Mouse (Mus musculus) CH12.LX (cell line): ENCODE results near the gene Cdkl3. TPM values are rescaled to one million over a fixed set of nuclear protein-coding genes. Genes with fewer than 3 reads are reported as not detected.

Source experiments
- DNase-seq: peaks from one replicate; pipeline ENCODE4 v3.0.0-alpha.2; 2013; ENCODE audit errors: extremely low read depth
- H3K27ac ChIP-seq: 2 replicates; pipeline ENCODE4 v1.5.1; 2012; ENCODE audit warnings: low read depth, mild to moderate bottlenecking, control low read depth, moderate library complexity; ENCODE audit not compliant: insufficient read depth
- H3K27me3 ChIP-seq: replicated peaks from 2 replicates; pipeline ENCODE3; 2012; ENCODE audit warnings: inconsistent platforms
- H3K36me3 ChIP-seq, 2 experiments: replicated peaks in 1 of 2; 2 replicates each; pipeline versions ENCODE3 to v1.6.1; 2012; ENCODE audit warnings: inconsistent platforms in 1 of 2, low read length in 1 of 2, mild to moderate bottlenecking in 1 of 2, mixed read lengths in 1 of 2, moderate library complexity in 1 of 2; ENCODE audit not compliant: control insufficient read depth in 1 of 2, insufficient read depth in 1 of 2
- H3K4me1 ChIP-seq, 2 experiments: 2 replicates each; pipeline ENCODE4 v1.6.1; 2012; ENCODE audit warnings: inconsistent platforms in 1 of 2, moderate library complexity in 1 of 2; ENCODE audit not compliant: insufficient read depth in 2 of 2, control insufficient read depth in 1 of 2
- H3K4me2 ChIP-seq: 2 replicates; pipeline ENCODE4 v1.6.1; 2012; ENCODE audit warnings: low read depth, mild to moderate bottlenecking, control low read depth; ENCODE audit not compliant: poor library complexity, insufficient read depth, severe bottlenecking
- H3K4me3 ChIP-seq, 3 experiments: fragments of 150-350 bp in 1 of 3; sonication (generic) in 1 of 3; replicated peaks in 1 of 3; 2 replicates each; pipeline versions ENCODE3 to v1.5.1; 2011 to 2012; ENCODE audit warnings: low read depth in 2 of 3, low read length in 2 of 3, mild to moderate bottlenecking in 2 of 3, moderate library complexity in 2 of 3, control low read depth in 1 of 3, improper control_type of control experiment in 1 of 3, inconsistent platforms in 1 of 3, mixed read lengths in 1 of 3; ENCODE audit not compliant: poor library complexity in 1 of 3
- H3K79me2 ChIP-seq: replicated peaks from 2 replicates; pipeline ENCODE4 v1.6.1; 2012; ENCODE audit warnings: mild to moderate bottlenecking, moderate library complexity; ENCODE audit not compliant: control insufficient read depth, poor library complexity, insufficient read depth, severe bottlenecking; ENCODE audit errors: extremely low read depth
- H3K9ac ChIP-seq: 2 replicates; pipeline ENCODE4 v1.6.1; 2012; ENCODE audit warnings: low read depth, mild to moderate bottlenecking, control low read depth, moderate library complexity; ENCODE audit not compliant: insufficient read depth
- H3K9me3 ChIP-seq: replicated peaks from 2 replicates; pipeline ENCODE3; 2012; ENCODE audit warnings: low read length, inconsistent platforms, mixed read lengths
- CTCF ChIP-seq, 2 experiments: IDR thresholded peaks in 1 of 2; conservative IDR thresholded peaks in 1 of 2; 2 replicates each; pipeline ENCODE4 v1.5.1; 2011 to 2012; ENCODE audit warnings: low read depth in 2 of 2, low read length in 2 of 2, improper control_type of control experiment in 1 of 2, inconsistent platforms in 1 of 2, mild to moderate bottlenecking in 1 of 2, moderate library complexity in 1 of 2
- IRF4 ChIP-seq: IDR thresholded peaks from 2 replicates; pipeline ENCODE4 v1.6.1; 2014; ENCODE audit warnings: low read depth, mild to moderate bottlenecking, inconsistent platforms, low read length, improper control_type of control experiment
- NELFE ChIP-seq: IDR thresholded peaks from 2 replicates; pipeline ENCODE4 v1.6.1; 2011; ENCODE audit warnings: low read depth, low read length, improper control_type of control experiment
- NRF1 ChIP-seq: IDR thresholded peaks from 2 replicates; pipeline ENCODE4 v1.6.1; 2014; ENCODE audit warnings: low read depth, mild to moderate bottlenecking, inconsistent platforms, low read length, improper control_type of control experiment, moderate library complexity
- PAX5 ChIP-seq: IDR thresholded peaks from 2 replicates; pipeline ENCODE4 v1.6.1; 2012; ENCODE audit warnings: low read length, inconsistent platforms, mixed read lengths
- POLR2A ChIP-seq: IDR thresholded peaks from 2 replicates; pipeline ENCODE4 v1.6.1; 2011; ENCODE audit warnings: low read depth, mild to moderate bottlenecking, improper control_type of control experiment, low read length
- RAD21 ChIP-seq: IDR thresholded peaks from 2 replicates; pipeline ENCODE4 v1.6.1; 2011; ENCODE audit warnings: low read depth, mild to moderate bottlenecking, low read length, improper control_type of control experiment, moderate library complexity
- RCOR1 ChIP-seq: conservative IDR thresholded peaks from 2 replicates; pipeline ENCODE4 v1.6.1; 2012; ENCODE audit warnings: low read depth, mild to moderate bottlenecking, inconsistent platforms, low read length, improper control_type of control experiment
- SIN3A ChIP-seq: IDR thresholded peaks from 2 replicates; pipeline ENCODE4 v1.6.1; 2012; ENCODE audit warnings: low read length, improper control_type of control experiment, inconsistent platforms
- SMC3 ChIP-seq: IDR thresholded peaks from 2 replicates; pipeline ENCODE4 v1.6.1; 2011; ENCODE audit warnings: low read depth, low read length, improper control_type of control experiment
- TCF12 ChIP-seq: IDR thresholded peaks from 2 replicates; pipeline ENCODE4 v1.6.1; 2014; ENCODE audit warnings: low read depth, mild to moderate bottlenecking, inconsistent platforms, low read length, improper control_type of control experiment
- dilution Hi-C: fragments of 300-500 bp; cut with MboI; formaldehyde crosslinking; loops from 2 replicates; pipeline ENCODE4 v1.14.3; 2020; ENCODE audit warnings: low sequenced_read_pairs; ENCODE audit not compliant: extremely low pct_unique_long_range_greater_than_20kb, extremely low pct_ligation_motif_present
- in situ Hi-C: fragments of 300-500 bp; cut with MboI; formaldehyde crosslinking; loops from 3 replicates; pipeline ENCODE4 v1.14.3; 2019; ENCODE audit warnings: low sequenced_read_pairs, low pct_ligation_motif_present, low pct_unique_long_range_greater_than_20kb, mixed read lengths
- polyA plus RNA-seq: library from polyadenylated mRNA; unstranded; fragments of >175 nt; gene quantifications from 2 replicates; pipeline ENCODE4 v1.2.1, GENCODE M21; 2012; ENCODE audit warnings: low read depth; ENCODE audit not compliant: insufficient read length
- total RNA-seq, 2 experiments: library from RNA; depleted of rRNA; stranded (reverse); fragments of 300-350 nt in 1 of 2; fragments of >200 nt in 1 of 2; gene quantifications; 2 replicates each; pipeline ENCODE4 v1.2.3; 2012 to 2014

Gene Cdkl3
- total and polyA plus RNA-seq, 3 experiments = 4.4 to 9.7 (median 8.0) TPM

GRCm38 (mm10) chr11:51969511-51969910 is 34.5 kb upstream of the Cdkl3 start:
- H3K36me3 ChIP-seq = peaks cover 43 to 54% of the 10 kb centered on the region in 2 experiments
- peaks cover 15% of the 10 kb centered on the region for H3K9me3 ChIP-seq
- no peak overlapping the region for H3K9ac ChIP-seq
- peaks cover 5 to 30% of the 10 kb centered on the region in 2 experiments; a peak in 3 of 4 replicates for H3K4me1 ChIP-seq
- dilution Hi-C loops = no loop called here
- H3K4me3 ChIP-seq = peak overlapping the region in 1 of 3 experiments; percentile 57
- peaks cover 25% of the 10 kb centered on the region for H3K79me2 ChIP-seq
- no peaks in the 10 kb centered on the region for H3K27me3 ChIP-seq
- peak; percentile 27 for DNase-seq
- no peak overlapping the region for H3K27ac ChIP-seq
- in situ Hi-C loops = loop anchor here (10.0 kb wide), 1 partner anchor 145 kb away; no protein-coding TSS in a partner anchor
- no peak overlapping the region for H3K4me2 ChIP-seq
- TF ChIP-seq CTCF (conservative IDR thresholded peaks at IDR 0.05 in 1 of 2, IDR thresholded peaks at IDR 0.05 in 1 of 2; ENCODE audit: low read depth in 2 of 2, low read length in 2 of 2) = peak in 1 of 2 experiments; percentile 51; a peak in 2 of 4 replicates
- TF ChIP-seq SMC3 = peak; percentile 12; the same call in 1 of the 2 replicates
- no peak for TF ChIP-seq POLR2A
- TF ChIP-seq IRF4 = no peak
- TF ChIP-seq NELFE = no peak; the same call in 1 of the 2 replicates
- TF ChIP-seq RAD21 = peak; percentile 29
- 0 out of 2 replicates have a peak, but pooled peaks have one; percentile 16 for TF ChIP-seq TCF12

- Histone ChIP-seq H3K79me2 (peaks cover 25% of the 10 kb centered on the region), H3K4me1 (peaks cover 4 to 30% of the 10 kb centered on the region in 2 experiments; a peak in 3 of 4 replicates), H3K27ac (no peak overlapping the region), H3K36me3 (peaks cover 55 to 73% of the 10 kb centered on the region in 2 experiments), H3K27me3 (no peaks in the 10 kb centered on the region), H3K9me3 (peaks cover 15% of the 10 kb centered on the region), H3K4me3 (no peak overlapping the region), H3K9ac (no peak overlapping the region), H3K4me2 (no peak overlapping the region)
- dilution Hi-C loops (no loop called here), in situ Hi-C loops (no loop called here)
- TF ChIP-seq SMC3 (no peak), PAX5 (no peak), RCOR1 (no peak)
- DNase-seq = no peak
These were observed 32.4 kb upstream of the Cdkl3 start for GRCm38 (mm10) chr11:51971644-51972043.

- in situ Hi-C loops (loop anchor here (10.0 kb wide), 1 partner anchor 305 kb away; no protein-coding TSS in a partner anchor), dilution Hi-C loops (no loop called here)
- H3K36me3 ChIP-seq = peaks cover 24 to 33% of the 10 kb centered on the region in 2 experiments
- peak overlapping the region; percentile 85 for H3K4me2 ChIP-seq
- no peaks in the 10 kb centered on the region for H3K9me3 ChIP-seq
- H3K27me3 ChIP-seq = no peaks in the 10 kb centered on the region
- H3K4me1 ChIP-seq = peaks cover 7 to 54% of the 10 kb centered on the region in 2 experiments; a peak in 3 of 4 replicates
- peak overlapping the region; percentile 57 for H3K27ac ChIP-seq
- peak overlapping the region; percentile 96 for H3K9ac ChIP-seq
- peak overlapping the region; percentile 76 to 95 (median 88) for H3K4me3 ChIP-seq
- H3K79me2 ChIP-seq = peaks cover 51% of the 10 kb centered on the region
- no peak for TF ChIP-seq POLR2A
- TF ChIP-seq RCOR1 = 0 out of 2 replicates have a peak, but pooled peaks have one; percentile 16
- no peak for TF ChIP-seq NRF1
- peak; percentile 1; the same call in 1 of the 2 replicates for TF ChIP-seq SIN3A
- DNase-seq = peak; percentile 43
These were observed 4.3 kb upstream of the Cdkl3 start for GRCm38 (mm10) chr11:51999611-52000289.
